Mouse (Mus musculus): ENCODE measurements around the gene Nrf1. TPM values are rescaled to one million over a fixed set of nuclear protein-coding genes. Genes with fewer than 3 reads are reported as not detected.

Gene Nrf1
- polyA plus RNA-seq, 1 experiment from 2014 or later, result 32.0 TPM

- no peak overlapping the region for H3K27ac ChIP-seq
- peaks cover 33% of the 10 kb centered on the region; the same call in 1 of the 2 replicates for H3K4me1 ChIP-seq (replicated peaks; ENCODE audit: insufficient read depth, low read length)
- DNase-seq (ENCODE audit: low spot score), result no peak
Measured at GRCm38 (mm10) chr6:30176496-30176895, 128.7 kb downstream of the Nrf1 start.

GRCm38 (mm10) chr6:30177305-30177704 is 129.5 kb downstream of the Nrf1 start:
- WGBS, result 2% methylated on average over 14 of the region's 14 CpGs
- no peak overlapping the region for H3K4me2 ChIP-seq (ENCODE audit: low read length)
- ATAC-seq (replicated peaks; ENCODE audit: low FRiP score, low read depth) (no peak), DNase-seq (ENCODE audit: low spot score) (no peak)
- no peak for TF ChIP-seq CTCF (IDR thresholded peaks at IDR 0.05; ENCODE audit: low read depth)
- H3K27ac ChIP-seq, result no peak overlapping the region
- no peaks in the 10 kb centered on the region for H3K9me3 ChIP-seq (replicated peaks; ENCODE audit: low read length)
- peaks cover 33% of the 10 kb centered on the region; the same call in 1 of the 2 replicates for H3K4me1 ChIP-seq (replicated peaks; ENCODE audit: insufficient read depth, low read length)
- no peaks in the 10 kb centered on the region for H3K36me3 ChIP-seq (ENCODE audit: insufficient read depth, low read length)
- no peak overlapping the region for H3K9ac ChIP-seq (ENCODE audit: low read depth, low read length)
- no peak overlapping the region for H3K4me3 ChIP-seq (replicated peaks; ENCODE audit: low read depth, low read length)
- peaks cover 86% of the 10 kb centered on the region for H3K27me3 ChIP-seq (ENCODE audit: insufficient read depth, low read length)

More at GRCm38 (mm10) chr6:30176496-30176895, 128.7 kb downstream of the Nrf1 start:
- Histone ChIP-seq H3K4me2 (ENCODE audit: low read length) (no peak overlapping the region; the same call in 1 of the 2 replicates), H3K36me3 (ENCODE audit: insufficient read depth, low read length) (no peaks in the 10 kb centered on the region), H3K4me3 (replicated peaks; ENCODE audit: low read depth, low read length) (peak overlapping the region; percentile 40; the same call in 1 of the 2 replicates), H3K27me3 (ENCODE audit: insufficient read depth, low read length) (peaks cover 94% of the 10 kb centered on the region), H3K9me3 (replicated peaks; ENCODE audit: low read length) (no peaks in the 10 kb centered on the region), H3K9ac (ENCODE audit: low read depth, low read length) (no peak overlapping the region)
- no peak for TF ChIP-seq CTCF (IDR thresholded peaks at IDR 0.05; ENCODE audit: low read depth)
- ATAC-seq (replicated peaks; ENCODE audit: low FRiP score, low read depth), result no peak
- 7% methylated on average over 12 of the region's 12 CpGs for WGBS

GRCm38 (mm10) chr6:30178023-30178639 is 130.3 kb downstream of the Nrf1 start:
- no peak for DNase-seq (ENCODE audit: low spot score)
- Histone ChIP-seq H3K4me1 (replicated peaks; ENCODE audit: insufficient read depth, low read length) (peaks cover 33% of the 10 kb centered on the region; the same call in 1 of the 2 replicates), H3K4me2 (ENCODE audit: low read length) (no peak overlapping the region)

GRCm38 (mm10) chr6:30179046-30179445 is 131.3 kb downstream of the Nrf1 start:
- DNase-seq (ENCODE audit: low spot score) (no peak), ATAC-seq (replicated peaks; ENCODE audit: low FRiP score, low read depth) (no peak)
- Histone ChIP-seq H3K27me3 (ENCODE audit: insufficient read depth, low read length) (peaks cover 68% of the 10 kb centered on the region), H3K9me3 (replicated peaks; ENCODE audit: low read length) (no peaks in the 10 kb centered on the region; the same call in 1 of the 2 replicates), H3K4me2 (ENCODE audit: low read length) (no peak overlapping the region), H3K27ac (no peak overlapping the region), H3K4me3 (replicated peaks; ENCODE audit: low read depth, low read length) (no peak overlapping the region), H3K4me1 (replicated peaks; ENCODE audit: insufficient read depth, low read length) (peaks cover 24% of the 10 kb centered on the region; the same call in 1 of the 2 replicates), H3K9ac (ENCODE audit: low read depth, low read length) (no peak overlapping the region), H3K36me3 (ENCODE audit: insufficient read depth, low read length) (no peaks in the 10 kb centered on the region)
- TF ChIP-seq CTCF (IDR thresholded peaks at IDR 0.05; ENCODE audit: low read depth), result no peak
- 20% methylated on average over 11 of the region's 11 CpGs for WGBS

More at GRCm38 (mm10) chr6:30178023-30178639, 130.3 kb downstream of the Nrf1 start:
- WGBS, result 6% methylated on average over 27 of the region's 27 CpGs
- Histone ChIP-seq H3K4me3 (replicated peaks; ENCODE audit: low read depth, low read length) (no peak overlapping the region), H3K9ac (ENCODE audit: low read depth, low read length) (no peak overlapping the region), H3K27me3 (ENCODE audit: insufficient read depth, low read length) (peaks cover 78% of the 10 kb centered on the region), H3K9me3 (replicated peaks; ENCODE audit: low read length) (no peaks in the 10 kb centered on the region), H3K36me3 (ENCODE audit: insufficient read depth, low read length) (no peaks in the 10 kb centered on the region), H3K27ac (no peak overlapping the region)
- no peak for TF ChIP-seq CTCF (IDR thresholded peaks at IDR 0.05; ENCODE audit: low read depth)
- ATAC-seq (replicated peaks; ENCODE audit: low FRiP score, low read depth), result no peak

- Histone ChIP-seq H3K9ac (ENCODE audit: low read depth, low read length) (no peak overlapping the region), H3K4me3 (replicated peaks; ENCODE audit: low read depth, low read length) (no peak overlapping the region), H3K4me2 (ENCODE audit: low read length) (no peak overlapping the region), H3K27me3 (ENCODE audit: insufficient read depth, low read length) (peaks cover 56% of the 10 kb centered on the region), H3K4me1 (replicated peaks; ENCODE audit: insufficient read depth, low read length) (peaks cover 14% of the 10 kb centered on the region; the same call in 1 of the 2 replicates), H3K27ac (no peak overlapping the region), H3K9me3 (replicated peaks; ENCODE audit: low read length) (no peaks in the 10 kb centered on the region; the same call in 1 of the 2 replicates), H3K36me3 (ENCODE audit: insufficient read depth, low read length) (no peaks in the 10 kb centered on the region)
- DNase-seq (ENCODE audit: low spot score) (no peak), ATAC-seq (replicated peaks; ENCODE audit: low FRiP score, low read depth) (no peak)
- TF ChIP-seq CTCF (IDR thresholded peaks at IDR 0.05; ENCODE audit: low read depth), result no peak
- 30% methylated on average over 2 of the region's 2 CpGs for WGBS
Measured at GRCm38 (mm10) chr6:30180321-30180720, 132.5 kb downstream of the Nrf1 start.

- no peak overlapping the region for H3K9ac ChIP-seq (ENCODE audit: low read depth, low read length)
- no peaks in the 10 kb centered on the region; the same call in 1 of the 2 replicates for H3K9me3 ChIP-seq (replicated peaks; ENCODE audit: low read length)
- no peak for TF ChIP-seq CTCF (IDR thresholded peaks at IDR 0.05; ENCODE audit: low read depth)
- WGBS, result 35% methylated on average over 6 of the region's 6 CpGs
- no peak overlapping the region for H3K4me3 ChIP-seq (replicated peaks; ENCODE audit: low read depth, low read length)
- H3K27me3 ChIP-seq (ENCODE audit: insufficient read depth, low read length), result peaks cover 39% of the 10 kb centered on the region
- no peaks in the 10 kb centered on the region for H3K36me3 ChIP-seq (ENCODE audit: insufficient read depth, low read length)
- H3K4me1 ChIP-seq (replicated peaks; ENCODE audit: insufficient read depth, low read length), result peaks cover 4% of the 10 kb centered on the region; the same call in 1 of the 2 replicates
- no peak for ATAC-seq (replicated peaks; ENCODE audit: low FRiP score, low read depth)
- DNase-seq (ENCODE audit: low spot score), result no peak
- no peak overlapping the region for H3K4me2 ChIP-seq (ENCODE audit: low read length)
- H3K27ac ChIP-seq, result no peak overlapping the region
Measured at GRCm38 (mm10) chr6:30182038-30182437, 134.2 kb downstream of the Nrf1 start.

Data from kidney, postnatal 0 days (tissue).